Mouse (Mus musculus) mesoderm, embryonic 11.5 days (tissue): ENCODE results near the gene Dpy19l1.

Source experiments
- DNase-seq: peaks from one replicate; pipeline ENCODE4 v3.0.0-alpha.2; 2012; ENCODE audit warnings: low read depth, low spot score

Dpy19l1 gene

DNA sequence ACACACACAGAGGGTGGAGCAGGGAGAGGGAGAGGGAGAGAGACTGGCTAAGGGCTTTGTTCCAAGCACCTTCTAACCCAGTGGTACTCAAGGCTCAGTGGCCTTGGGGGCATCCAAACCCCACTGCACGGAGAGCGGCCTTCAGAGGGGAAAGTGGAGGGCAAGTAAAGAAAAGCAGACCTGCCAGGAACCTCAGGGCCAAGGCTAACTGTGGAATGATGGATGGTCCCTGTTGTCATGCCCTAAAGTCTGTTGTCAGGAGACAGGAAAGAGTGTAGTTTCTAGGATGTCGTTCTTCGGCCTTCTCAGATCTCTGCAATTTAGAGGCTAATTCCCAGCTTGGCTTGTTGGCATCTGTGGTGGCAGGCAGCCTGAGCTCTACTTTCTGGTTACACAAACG is 32.8 kb downstream of the Dpy19l1 start:
- DNase-seq = peak; percentile 6

DNA sequence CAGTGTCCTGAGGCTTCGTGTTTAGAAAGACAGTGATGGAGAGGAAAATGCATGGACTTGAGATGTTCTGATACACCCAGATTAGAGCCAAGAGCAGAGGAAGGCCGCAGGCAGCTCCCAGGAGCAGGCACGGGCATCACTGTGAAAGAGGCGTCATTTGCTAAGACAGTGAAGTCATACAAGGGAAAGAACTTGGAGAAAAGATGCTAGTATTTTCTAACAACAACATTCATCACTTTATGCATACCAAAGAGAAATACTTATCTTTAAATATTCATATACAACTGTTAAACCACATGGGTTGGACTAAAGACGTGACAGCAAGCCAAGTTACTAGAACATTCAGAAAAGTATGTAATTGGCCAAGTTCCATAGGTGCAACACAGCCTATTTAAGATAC is 35.8 kb downstream of the Dpy19l1 start:
- DNase-seq = no peak

DNA sequence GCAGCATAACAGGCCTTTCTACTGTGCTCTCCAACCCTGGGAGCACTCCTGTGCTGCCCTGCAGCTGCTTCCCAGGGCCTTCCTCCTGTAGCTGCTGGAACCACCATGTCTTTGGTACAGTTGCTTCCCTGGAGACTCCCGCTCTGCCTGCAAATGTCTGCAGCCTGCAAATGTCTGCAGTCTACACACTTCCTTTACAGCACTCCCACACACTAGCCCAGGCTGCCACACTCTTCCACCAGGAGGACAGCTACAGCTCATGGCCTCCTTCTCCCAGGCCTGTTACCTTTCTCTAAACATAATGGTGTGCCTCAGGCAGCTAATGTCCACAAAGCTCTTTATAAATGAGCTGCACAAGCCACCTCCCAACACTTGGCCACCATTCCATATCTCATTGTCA is 36.3 kb downstream of the Dpy19l1 start:
- no peak for DNase-seq

DNA sequence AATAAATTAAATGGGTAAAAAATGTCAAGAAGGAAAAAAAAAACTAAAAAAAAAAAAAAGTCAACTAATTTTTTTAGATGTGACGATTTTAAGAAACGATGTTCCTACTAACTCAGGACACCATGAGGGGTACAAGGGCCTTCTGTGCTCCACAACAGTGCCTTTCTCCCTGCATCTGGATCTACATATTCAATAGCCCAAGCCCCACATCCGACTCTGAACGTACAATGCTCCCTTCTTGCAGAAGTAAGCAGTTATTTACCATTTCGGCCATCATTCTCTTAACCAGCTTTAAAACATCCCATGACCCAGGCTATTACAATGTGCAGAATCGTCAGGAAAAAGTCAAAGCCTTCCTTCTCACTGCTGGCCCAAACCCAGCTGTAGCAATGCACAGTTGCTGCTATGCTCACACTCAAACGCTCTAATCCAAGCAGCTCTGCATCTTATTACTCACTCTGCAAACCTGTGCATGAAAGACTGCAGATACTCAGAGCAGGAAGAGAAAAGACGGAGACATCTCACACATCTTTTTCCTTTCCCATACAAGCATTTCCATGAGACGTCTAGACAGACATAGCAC is 41.5 kb downstream of the Dpy19l1 start:
- DNase-seq = no peak

DNA sequence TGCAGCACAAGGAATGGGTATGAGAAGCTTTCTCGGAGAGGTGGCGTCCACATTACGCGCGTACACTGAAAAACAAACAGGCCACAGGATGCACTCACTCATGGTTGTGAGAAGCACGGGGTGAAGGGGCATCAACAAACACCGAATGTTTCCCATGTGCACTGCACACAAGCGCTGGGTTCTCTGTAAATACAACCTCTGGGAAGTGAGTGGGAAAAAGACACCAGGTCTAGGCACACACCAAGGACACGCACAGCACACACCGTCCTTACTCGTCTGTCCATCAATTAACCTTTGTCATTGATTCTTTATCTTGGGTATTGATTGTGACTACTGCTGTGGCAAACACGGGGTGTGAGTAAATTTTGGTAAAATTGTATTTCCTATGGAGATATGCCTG is 49.1 kb downstream of the Dpy19l1 start:
- DNase-seq = no peak

DNA sequence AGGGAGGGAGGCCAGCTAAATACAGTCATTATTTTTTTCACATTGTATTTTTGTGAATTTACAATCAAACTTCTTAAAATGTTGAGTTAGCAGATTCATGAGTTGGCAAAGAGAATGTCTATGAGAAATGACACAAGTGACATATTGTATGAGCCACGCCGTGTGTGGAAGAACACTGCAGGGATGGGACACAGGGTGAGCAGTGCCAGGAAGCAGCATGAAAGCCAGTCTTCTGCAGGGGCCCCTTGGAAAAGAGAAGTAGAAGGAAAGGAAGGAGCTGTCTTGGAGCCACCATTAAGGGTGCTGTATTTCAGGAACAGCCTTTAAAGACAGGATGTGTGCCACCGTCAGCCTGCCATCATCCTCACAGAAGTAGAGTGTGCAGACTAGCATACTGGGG is 52.0 kb downstream of the Dpy19l1 start:
- no peak for DNase-seq

DNA sequence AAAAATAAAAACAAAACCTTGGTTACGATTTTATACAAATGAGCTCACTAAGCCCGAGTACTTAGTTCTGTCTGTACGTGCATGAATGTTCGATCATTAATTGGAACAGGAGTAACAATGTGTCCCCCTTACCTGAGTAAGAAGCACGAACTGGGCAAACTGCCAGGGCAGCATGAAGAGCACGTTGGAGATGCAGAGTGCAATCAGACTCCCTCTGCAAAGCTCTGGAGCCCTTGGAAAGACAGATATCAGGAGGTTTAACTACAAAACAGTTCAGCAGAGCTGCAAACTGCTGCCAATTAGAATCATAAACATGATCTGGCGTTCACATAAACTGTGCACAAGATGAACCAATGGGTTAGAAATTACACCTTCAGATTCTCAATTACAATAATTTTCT is 52.4 kb downstream of the Dpy19l1 start:
- no peak for DNase-seq

DNA sequence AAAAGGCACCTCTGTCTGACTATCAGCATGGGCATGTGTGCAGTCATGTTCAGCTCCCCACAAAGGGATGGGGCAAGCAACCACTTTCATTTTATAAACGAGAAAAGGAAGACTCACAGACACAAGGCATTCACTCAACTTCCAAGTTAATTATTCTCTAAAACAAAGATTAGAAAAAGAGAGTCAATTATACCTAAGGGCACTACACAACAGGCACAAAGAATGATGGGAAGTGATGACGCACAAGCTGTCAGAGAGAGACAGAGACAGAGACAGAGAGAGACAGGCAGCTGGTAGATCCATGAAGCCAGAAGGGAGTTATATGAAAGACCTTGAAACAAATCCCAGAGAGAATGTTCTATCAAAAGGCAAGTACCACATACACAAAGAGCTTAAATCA is 68.0 kb downstream of the Dpy19l1 start:
- DNase-seq = no peak

DNA sequence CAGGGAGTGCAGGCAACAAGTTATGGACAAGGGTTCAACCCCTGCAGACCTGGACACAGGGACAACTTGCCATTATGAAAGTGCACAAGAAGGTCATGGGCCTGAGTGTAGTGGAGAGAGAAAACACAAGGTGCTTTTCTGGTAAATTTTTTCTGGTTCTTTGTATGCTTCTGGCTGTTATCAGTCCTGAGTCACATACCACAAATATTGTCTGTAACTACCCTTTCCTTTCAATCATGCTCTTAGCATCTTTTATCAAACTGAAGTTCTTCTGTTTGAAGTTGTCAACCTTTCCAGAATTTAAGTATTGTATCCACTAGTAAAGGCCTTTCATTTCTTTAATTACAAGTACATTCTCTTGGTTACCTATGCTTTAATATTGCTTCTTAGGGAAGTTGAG is 73.2 kb downstream of the Dpy19l1 start:
- no peak for DNase-seq

DNA sequence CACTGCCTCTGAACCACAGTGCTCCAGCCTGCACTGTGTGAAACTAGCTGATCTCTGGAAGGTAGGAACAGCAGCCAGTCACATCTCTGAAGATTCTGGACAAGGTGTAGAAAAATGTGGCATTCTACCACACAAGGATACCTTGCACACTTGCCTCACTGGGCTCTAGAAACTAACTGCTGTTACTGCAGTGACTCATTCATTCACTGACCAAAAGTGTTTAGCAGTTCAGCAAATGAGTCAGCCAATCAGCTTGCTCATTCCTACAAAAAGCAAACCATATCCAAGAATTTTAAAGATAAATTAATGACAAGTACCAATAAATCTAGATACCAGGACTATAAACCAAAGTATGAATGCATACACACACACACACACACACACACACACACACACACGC is 77.3 kb downstream of the Dpy19l1 start:
- no peak for DNase-seq

DNA sequence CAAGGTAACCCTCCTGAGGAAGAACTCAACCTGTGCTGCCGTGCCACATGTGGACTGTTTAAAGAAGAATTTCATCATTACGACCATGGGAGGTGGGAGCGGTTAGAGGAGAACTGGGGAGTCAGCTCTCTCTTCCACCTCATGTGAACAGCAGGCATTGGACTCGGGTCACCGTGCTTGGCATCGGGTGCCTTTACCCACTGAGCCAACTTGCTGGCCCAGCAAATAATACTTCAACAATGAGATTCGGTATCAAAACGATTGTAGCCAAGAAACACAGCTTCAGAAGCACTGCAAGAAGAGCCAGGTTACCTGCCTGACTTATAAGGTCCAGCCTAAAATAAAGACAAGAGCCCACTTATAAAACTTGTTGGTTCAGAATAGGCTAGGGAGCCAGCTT is 79.7 kb downstream of the Dpy19l1 start:
- DNase-seq = no peak

DNA sequence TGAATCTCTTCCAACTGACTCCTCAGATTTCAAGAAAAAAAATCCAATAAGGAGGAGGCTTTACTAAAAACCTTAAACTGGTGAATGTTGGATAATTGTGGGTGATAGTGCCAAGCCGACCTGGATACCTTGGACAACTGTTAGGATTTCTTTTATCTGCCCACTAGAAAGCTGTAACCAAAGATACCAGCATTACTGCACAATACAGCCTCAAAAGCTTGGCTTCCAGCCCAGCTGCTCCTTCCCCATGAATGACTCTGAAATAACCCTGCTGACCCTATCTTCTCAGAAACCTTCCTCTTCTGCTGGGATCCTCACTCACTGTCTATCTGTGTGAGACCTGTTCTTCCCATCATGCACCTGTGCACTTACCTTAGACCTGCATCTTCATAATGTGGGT is 81.1 kb downstream of the Dpy19l1 start:
- no peak for DNase-seq

DNA sequence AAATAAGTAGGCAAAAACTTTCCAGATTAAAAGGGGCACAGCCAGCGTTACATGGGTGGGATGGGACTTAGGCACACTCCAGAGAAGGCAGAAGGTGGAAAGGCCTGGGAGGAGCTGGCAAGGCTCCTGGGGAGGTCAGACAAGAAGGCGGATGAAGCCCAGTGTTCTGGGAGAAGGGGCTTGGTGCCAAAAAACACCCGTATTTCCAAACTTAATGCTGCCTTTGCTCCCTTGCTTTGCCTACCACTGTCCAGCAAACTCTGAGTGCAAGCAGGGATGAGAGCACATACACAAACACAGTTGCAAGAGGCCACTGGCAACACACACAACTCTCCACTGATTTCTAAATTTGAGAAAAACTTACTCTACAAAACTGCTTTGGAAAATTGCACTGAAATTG is 81.7 kb downstream of the Dpy19l1 start:
- DNase-seq = no peak

DNA sequence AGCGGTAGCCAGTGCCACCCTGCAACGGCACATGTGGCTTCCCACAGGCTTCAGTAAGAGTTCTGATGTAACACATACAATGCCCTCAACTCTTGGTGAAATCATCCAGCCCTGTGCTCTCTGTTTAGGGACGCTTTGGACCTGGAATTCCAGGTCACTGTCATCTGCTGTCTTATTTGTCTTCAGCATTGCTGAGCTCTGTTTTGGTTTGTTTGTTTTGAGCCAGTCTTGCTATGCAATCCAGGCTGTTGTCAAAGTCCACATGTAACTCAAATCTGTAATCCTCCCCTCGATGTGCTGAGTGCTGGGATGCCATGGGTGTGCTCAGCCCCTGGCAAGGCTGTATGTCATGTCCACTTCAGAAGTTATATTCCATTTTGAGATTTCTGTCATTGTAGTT is 82.8 kb downstream of the Dpy19l1 start:
- no peak for DNase-seq

DNA sequence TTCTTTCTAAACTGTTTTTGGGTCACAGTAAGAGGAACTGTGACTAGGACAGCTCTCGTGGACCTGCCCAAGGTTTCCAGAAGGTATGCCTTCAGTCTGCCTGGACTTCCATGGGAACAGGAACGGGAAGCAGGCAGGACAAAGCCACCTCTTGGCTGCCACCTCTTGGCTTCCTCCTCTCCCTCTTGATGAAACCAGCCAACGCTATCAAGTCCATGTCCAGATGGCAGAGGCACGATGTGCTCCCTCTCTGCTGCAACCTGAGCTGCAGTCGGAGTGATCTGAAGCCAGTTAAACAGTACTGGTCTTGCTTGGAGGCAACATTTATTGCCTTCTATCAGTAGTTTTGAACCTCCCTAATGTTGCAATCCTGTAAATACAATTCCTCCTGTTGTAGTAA is 84.7 kb downstream of the Dpy19l1 start:
- DNase-seq = no peak

DNA sequence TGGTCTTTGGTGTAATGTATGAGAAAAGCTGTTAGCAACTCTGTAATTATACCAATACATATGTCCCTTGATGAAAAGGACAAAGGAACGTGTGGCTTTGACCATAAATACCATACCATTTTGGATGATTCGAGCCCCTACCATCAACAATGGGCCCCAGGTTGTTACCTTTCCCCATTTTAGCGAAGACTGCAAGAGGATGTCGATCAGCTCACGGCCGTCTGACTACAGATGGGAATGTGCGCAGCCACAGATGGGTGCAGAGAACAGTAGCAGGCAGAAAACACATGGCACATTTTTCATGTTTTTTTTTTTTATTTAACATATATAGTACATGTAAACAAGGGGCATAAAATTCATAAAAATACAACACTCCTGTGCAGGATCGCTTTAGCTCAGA is 91.5 kb downstream of the Dpy19l1 start:
- no peak for DNase-seq

DNA sequence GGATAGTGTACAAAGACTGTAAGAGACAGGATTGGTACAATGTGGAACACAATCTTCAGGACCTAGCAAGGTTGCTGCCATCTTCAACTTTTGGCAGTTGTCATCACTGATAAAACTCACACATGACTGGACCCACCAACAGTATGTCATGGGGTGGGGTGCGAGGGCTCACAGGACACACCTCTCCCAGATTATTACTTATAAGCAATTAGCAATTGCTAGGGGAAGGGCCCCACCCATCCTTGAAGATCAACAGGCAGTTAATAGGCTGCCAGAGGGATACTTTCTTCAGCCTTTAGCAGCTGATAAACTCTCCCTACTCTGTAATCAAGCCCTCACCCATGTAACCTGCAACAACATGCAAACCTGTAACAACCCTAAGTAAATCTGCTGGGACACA is 92.5 kb downstream of the Dpy19l1 start:
- DNase-seq = no peak

DNA sequence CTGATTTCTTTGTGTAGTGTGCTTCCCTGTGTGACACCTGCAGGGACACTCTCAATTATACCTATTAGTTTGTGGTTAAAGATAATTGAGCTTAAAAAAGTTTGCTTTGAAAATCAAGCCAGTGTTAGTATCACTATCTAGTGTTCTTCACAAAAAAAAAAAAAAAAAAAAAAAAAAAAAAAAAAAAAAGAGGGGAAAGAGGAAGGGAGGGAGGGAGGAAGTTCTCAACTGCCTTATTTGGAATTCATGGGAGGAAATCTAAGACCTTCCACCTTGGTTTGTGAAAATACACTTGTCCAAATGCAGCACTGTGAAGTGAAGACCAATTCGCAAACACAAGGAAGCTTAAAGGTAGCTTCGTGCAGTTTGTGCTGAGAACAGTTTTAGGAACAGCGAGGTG is 94.9 kb downstream of the Dpy19l1 start:
- no peak for DNase-seq

DNA sequence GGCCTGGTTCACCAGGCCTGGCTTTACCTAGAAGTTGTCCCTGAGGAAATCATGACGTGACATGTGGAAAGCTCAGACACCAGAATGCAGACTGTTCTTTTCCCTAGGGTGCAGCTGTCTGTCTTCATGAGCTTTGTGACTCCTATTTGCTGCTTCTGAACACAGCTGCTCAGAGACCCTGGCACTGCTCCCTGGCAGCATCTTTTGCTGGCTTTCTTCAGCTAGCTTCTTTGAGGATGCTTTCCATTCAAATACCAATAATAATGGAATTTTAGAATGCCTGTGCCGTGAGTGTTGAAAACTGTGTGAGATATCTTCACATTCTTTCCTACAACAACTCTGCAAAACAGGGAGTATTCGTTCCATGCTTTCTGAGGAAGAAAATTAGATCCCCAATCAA is 108.8 kb downstream of the Dpy19l1 start:
- DNase-seq = no peak

DNA sequence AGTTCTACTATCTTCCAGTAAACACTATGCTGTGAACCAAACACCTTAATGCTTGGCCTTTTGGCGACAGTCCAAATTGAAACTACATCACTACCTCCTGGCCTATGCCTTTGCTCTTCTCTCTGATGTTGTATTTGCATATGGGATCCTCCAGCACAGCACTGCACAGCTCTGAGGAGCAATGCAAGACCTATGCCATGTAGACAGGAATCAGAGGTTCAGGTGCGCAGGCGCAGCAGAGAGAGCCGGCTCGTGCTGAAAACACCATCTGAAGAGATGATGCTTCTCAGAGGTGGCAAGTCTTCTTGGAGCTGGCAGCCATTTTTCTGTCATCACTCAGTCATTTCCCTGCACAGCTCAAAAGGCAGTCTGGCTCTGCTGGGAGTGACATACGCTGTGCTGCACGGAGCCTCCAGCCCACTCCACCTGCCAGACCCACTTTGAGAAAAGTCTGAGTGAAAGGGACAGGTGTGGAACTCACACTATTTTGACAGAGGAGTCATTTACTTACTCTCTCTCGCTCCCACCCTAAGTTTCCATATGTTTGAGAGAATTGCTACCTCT is 112.1 kb downstream of the Dpy19l1 start:
- DNase-seq = no peak

DNA sequence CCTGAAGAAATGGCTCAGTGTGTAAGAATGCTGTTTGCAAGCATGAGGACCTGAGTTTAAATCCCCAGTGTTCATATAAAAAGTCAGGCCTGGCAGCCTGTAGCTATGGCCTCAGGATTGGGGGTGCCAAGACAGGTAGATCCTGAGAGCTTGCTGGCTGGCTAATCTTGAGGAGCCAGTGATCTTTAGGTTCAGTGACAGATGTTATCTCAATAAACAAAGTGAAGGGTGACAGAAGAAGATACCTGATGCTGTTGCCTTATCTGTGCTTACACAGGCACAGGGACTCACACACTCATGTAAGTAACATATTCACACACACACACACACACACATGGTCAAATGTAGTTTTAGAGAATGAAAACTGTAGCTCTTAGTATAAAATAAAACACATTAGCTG is 115.7 kb downstream of the Dpy19l1 start:
- no peak for DNase-seq

DNA sequence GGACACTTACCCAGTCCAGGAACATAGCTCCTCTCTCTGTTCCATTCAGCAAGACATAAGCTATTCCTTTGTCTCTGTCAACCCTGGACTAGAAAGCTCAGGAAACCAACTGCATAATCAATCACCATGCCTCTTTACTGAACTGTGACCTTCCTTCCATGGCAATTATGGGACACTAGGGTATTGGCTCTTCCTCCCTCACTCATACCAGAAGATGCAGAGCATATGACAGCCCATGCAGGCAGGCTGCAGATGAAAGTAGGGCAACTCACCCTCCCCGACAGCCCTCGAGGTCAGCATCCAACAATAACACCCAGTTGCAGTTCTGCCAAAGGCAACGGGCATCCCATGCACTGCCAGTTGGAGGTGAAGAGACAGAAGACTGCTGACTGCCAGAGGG is 123.6 kb downstream of the Dpy19l1 start:
- DNase-seq = peak; percentile 57

DNA sequence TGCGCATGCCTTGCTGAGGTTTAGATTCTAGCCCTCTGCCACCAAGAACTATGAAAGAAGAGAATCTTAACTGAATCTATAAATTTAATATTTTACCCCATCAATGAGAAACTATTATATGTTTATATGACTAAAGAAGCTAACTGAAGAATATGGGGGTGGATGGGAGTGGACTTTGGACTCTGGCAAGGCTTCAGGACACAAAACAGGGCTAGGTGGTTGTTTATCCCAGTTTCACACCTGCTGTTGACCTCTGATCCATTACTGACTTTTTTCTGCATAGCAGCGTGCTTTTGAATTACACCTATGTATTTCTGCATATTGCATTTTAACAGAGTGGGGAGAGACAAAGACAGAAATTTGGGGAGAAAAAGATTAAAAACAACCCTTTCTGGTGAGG is 124.1 kb downstream of the Dpy19l1 start:
- DNase-seq = no peak
